Mouse (Mus musculus) midbrain, postnatal 0 days (tissue): ENCODE results near the gene Ppat. TPM values are rescaled to one million over a fixed set of nuclear protein-coding genes. Genes with fewer than 3 reads are reported as not detected.

Source experiments
- ATAC-seq: fragments of 200-750 bp; cut with Nextera tagmentation; 2 replicates; pipeline ENCODE4 v1.8.0; 2017; ENCODE audit warnings: moderate number of reproducible peaks, mild to moderate bottlenecking, moderate TSS enrichment, moderate library complexity; ENCODE audit not compliant: low FRiP score
- DNase-seq: peaks from one replicate; pipeline ENCODE4 v3.0.0-alpha.2; 2015; ENCODE audit warnings: low spot score
- H3K27ac ChIP-seq: fragments of 300-500 bp; sonication (generic); 2 replicates; pipeline ENCODE4 v1.5.1; 2014; ENCODE audit warnings: low read depth, mild to moderate bottlenecking, low read length, mixed read lengths
- H3K27me3 ChIP-seq: fragments of 300-500 bp; sonication (generic); 2 replicates; pipeline ENCODE4 v1.6.1; 2014; ENCODE audit warnings: low read length, control low read depth, mixed read lengths; ENCODE audit not compliant: insufficient read depth
- H3K36me3 ChIP-seq: fragments of 300-500 bp; sonication (generic); 2 replicates; pipeline ENCODE4 v1.6.1; 2014; ENCODE audit warnings: low read length, control low read depth, mixed read lengths; ENCODE audit not compliant: insufficient read depth
- H3K4me1 ChIP-seq: fragments of 300-500 bp; sonication (generic); 2 replicates; pipeline ENCODE4 v1.6.1; 2014; ENCODE audit warnings: mild to moderate bottlenecking, control low read depth, antibody characterized with exemption, low read length, mixed read lengths; ENCODE audit not compliant: insufficient read depth
- H3K4me2 ChIP-seq: fragments of 300-500 bp; sonication (generic); 2 replicates; pipeline ENCODE4 v1.6.1; 2014; ENCODE audit warnings: low read depth, mild to moderate bottlenecking, low read length, mixed read lengths; ENCODE audit not compliant: poor library complexity, severe bottlenecking
- H3K4me3 ChIP-seq: fragments of 300-500 bp; sonication (generic); 2 replicates; pipeline ENCODE4 v1.5.1; 2014; ENCODE audit warnings: low read depth, mild to moderate bottlenecking, low read length, moderate library complexity
- H3K9ac ChIP-seq: fragments of 300-500 bp; sonication (generic); replicated peaks from 2 replicates; pipeline ENCODE4 v1.6.1; 2014; ENCODE audit warnings: mild to moderate bottlenecking, low read length, moderate library complexity, mixed read lengths; ENCODE audit not compliant: poor library complexity, severe bottlenecking
- H3K9me3 ChIP-seq: fragments of 300-500 bp; sonication (generic); 2 replicates; pipeline ENCODE4 v1.6.1; 2016; ENCODE audit warnings: low read length, control low read depth
- CTCF ChIP-seq: IDR thresholded peaks from 2 replicates; pipeline ENCODE4 v1.5.1; 2016; ENCODE audit warnings: antibody characterized with exemption, mild to moderate bottlenecking
- WGBS: fragments of 180-500 bp; shearing (Covaris S2); extraction: QIAGEN DNeasy Blood & Tissue Kit; methylation state at CpG from one replicate; pipeline ENCODE4 v1.1.7; 2014; 5-methylcytosine and 5-hydroxymethylcytosine counted together
- polyA plus RNA-seq: library from polyadenylated mRNA; unstranded; fragments of >200 nt; fragmentation: Nextera tagmentation; extraction: Ambion mirVana; gene quantifications from 2 replicates; pipeline ENCODE4 v1.2.1, GENCODE M21; 2015
- total RNA-seq: library from RNA; depleted of rRNA; stranded (reverse); fragments of >200 nt; gene quantifications from 2 replicates; pipeline ENCODE4 v1.2.3, GENCODE M21; 2014

Ppat gene
- total and polyA plus RNA-seq, 2 experiments from 2014 or later, result 8.2 to 14.0 TPM

- Histone ChIP-seq H3K27ac (peak overlapping the region; percentile 92), H3K9me3 (no peaks in the 10 kb centered on the region), H3K36me3 (no peaks in the 10 kb centered on the region), H3K9ac (peak overlapping the region; percentile 90), H3K4me1 (no peaks in the 10 kb centered on the region), H3K4me3 (peak overlapping the region; percentile 69), H3K27me3 (no peaks in the 10 kb centered on the region), H3K4me2 (peak overlapping the region; percentile 76)
- DNase-seq, result no peak
- ATAC-seq, result peak; percentile 27; the same call in 1 of the 2 replicates
- TF ChIP-seq CTCF, result no peak
- WGBS, result 29% methylated on average over 3 of the region's 3 CpGs
These were observed 45.3 kb downstream of the Ppat start for GRCm38 (mm10) chr5:76906155-76906499.

DNA sequence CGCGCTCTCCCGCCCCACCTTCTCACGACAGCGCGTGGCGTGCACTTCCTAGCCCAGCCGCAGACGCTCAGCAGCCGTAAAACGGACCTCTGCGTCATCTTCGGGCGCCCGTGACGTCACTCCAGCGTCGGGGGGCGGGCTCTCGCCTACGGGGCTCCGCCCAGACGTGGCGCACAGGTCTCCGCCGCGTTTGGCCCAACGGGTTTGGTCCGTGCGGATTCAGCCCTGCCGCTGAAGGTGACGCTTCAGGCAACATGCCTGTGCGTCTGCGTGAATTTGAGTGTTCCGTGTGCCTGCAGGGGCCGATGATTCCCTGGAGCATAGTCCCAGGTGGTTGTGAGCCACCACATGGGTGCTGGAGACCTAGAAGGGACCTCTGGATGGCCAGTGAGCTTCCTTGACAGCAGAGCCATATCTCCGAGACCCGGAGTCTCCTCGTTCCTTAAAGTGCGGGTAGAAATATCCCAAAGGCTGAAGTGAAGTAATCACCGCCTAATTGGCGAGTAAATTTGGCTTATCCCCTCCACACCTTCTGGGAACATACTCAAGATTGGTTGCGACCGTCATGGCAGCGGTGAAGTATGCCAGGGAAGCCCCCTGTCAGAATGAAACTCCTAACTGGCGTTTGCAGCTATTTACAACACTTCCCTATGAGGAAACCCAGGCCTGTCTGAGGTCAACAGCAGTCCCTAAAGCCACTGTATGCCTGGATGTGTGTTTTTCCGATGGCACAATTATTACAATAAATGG is 45.8 kb downstream of the Ppat start, which contains the start of gene Aasdh:
TSS of gene Aasdh (minus strand) at position 110 of the 750 bp plus-strand sequence.
- Histone ChIP-seq H3K9me3 (no peaks in the 10 kb centered on the region), H3K27me3 (no peaks in the 10 kb centered on the region), H3K4me2 (peak within 1 kb of the TSS; percentile 76), H3K27ac (peak within 1 kb of the TSS; percentile 92), H3K4me1 (no peaks in the 10 kb centered on the region), H3K9ac (peak within 1 kb of the TSS; percentile 90), H3K4me3 (peak within 1 kb of the TSS; percentile 69), H3K36me3 (no peaks in the 10 kb centered on the region)
- ATAC-seq (peak; percentile 98), DNase-seq (peak; percentile 97)
- peak; percentile 37 for TF ChIP-seq CTCF
- under 1% methylated on average over 46 of the region's 47 CpGs for WGBS

DNA sequence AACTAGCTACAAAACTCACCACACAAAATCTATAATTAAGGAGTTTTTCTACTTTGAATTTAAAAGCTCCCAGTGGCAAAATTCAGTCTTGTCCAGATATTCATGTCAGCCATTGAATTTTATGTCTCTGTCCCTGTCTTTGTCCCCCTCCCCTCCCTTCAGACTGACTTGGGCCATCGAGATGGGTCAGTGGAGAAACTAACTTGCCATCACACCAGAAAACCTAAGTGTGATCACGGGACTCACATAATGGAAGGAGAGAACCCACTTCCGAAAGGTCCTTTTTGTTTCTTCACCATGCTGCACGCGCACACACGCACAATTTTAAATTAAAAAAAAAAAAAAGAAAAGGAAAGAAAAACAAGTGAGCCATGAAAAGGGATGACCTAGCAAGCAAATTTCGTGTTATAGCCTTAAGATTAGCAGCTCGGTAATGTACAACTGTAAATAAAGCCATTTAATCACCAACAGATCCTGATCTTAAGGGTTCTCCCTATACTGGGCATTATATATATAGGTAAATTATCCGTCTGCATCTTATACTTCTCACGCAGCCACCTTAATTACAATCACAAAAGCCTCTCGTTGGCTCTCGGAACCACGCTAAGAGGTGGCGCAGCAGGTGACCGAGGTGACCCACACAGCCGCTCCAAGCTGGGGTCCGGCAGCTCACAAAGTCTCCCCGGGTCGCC is 46.5 kb downstream of the Ppat start:
- no peaks in the 10 kb centered on the region for H3K27me3 ChIP-seq
- no peaks in the 10 kb centered on the region for H3K9me3 ChIP-seq
- H3K27ac ChIP-seq, result peak overlapping the region; percentile 92
- ATAC-seq, result no peak
- peak overlapping the region; percentile 76 for H3K4me2 ChIP-seq
- no peak for TF ChIP-seq CTCF
- WGBS, result 1% methylated on average over 19 of the region's 19 CpGs
- no peaks in the 10 kb centered on the region for H3K4me1 ChIP-seq
- no peaks in the 10 kb centered on the region for H3K36me3 ChIP-seq
- H3K4me3 ChIP-seq, result peak overlapping the region; percentile 69
- peak; percentile 4 for DNase-seq
- H3K9ac ChIP-seq, result peak overlapping the region; percentile 90

DNA sequence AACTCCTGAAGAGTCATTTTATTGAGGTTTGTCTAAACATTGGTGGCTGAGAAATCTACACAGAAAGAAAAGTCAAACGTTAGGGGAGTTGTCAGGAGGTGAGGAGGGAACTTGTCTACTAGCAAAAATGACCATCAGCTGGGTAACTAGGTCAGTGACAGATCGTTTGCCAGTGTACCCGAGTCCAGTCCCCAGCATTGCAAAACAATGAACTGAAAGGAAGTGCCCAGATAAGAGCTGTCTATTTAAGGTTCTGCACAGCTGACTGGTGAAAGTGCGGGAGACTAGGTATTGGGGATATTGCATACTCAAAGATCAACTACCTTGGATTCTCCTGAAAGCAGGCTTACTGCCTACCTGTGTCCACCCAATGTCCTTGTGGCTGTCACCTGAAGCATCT is 49.2 kb downstream of the Ppat start:
- H3K4me1 ChIP-seq, result no peaks in the 10 kb centered on the region
- ATAC-seq, result no peak
- no peak overlapping the region for H3K4me2 ChIP-seq
- no peaks in the 10 kb centered on the region for H3K9me3 ChIP-seq
- no peak for TF ChIP-seq CTCF
- H3K4me3 ChIP-seq, result no peak overlapping the region
- DNase-seq, result no peak
- 87% methylated on average over 4 of the region's 4 CpGs for WGBS
- peaks cover 5% of the 10 kb centered on the region; the same call in 1 of the 2 replicates for H3K36me3 ChIP-seq
- no peak overlapping the region for H3K9ac ChIP-seq
- no peaks in the 10 kb centered on the region for H3K27me3 ChIP-seq
- no peak overlapping the region for H3K27ac ChIP-seq

GRCm38 (mm10) chr5:76893084-76893483 is 58.3 kb downstream of the Ppat start:
- no peak for TF ChIP-seq CTCF
- 92% methylated on average over 2 of the region's 2 CpGs for WGBS

GRCm38 (mm10) chr5:76892608-76893007 is 58.8 kb downstream of the Ppat start:
- Histone ChIP-seq H3K4me3 (no peak overlapping the region), H3K27ac (no peak overlapping the region), H3K9me3 (no peaks in the 10 kb centered on the region), H3K36me3 (peaks cover 16% of the 10 kb centered on the region; the same call in 1 of the 2 replicates), H3K4me1 (no peaks in the 10 kb centered on the region), H3K4me2 (no peak overlapping the region), H3K9ac (no peak overlapping the region), H3K27me3 (no peaks in the 10 kb centered on the region)
- TF ChIP-seq CTCF, result no peak
- ATAC-seq, result no peak
- 72% methylated on average over 2 of the region's 2 CpGs for WGBS
- no peak for DNase-seq

More at GRCm38 (mm10) chr5:76893084-76893483, 58.3 kb downstream of the Ppat start:
- Histone ChIP-seq H3K9me3 (no peaks in the 10 kb centered on the region), H3K9ac (no peak overlapping the region), H3K4me3 (no peak overlapping the region), H3K27ac (no peak overlapping the region), H3K36me3 (peaks cover 18% of the 10 kb centered on the region; the same call in 1 of the 2 replicates), H3K4me2 (no peak overlapping the region), H3K27me3 (no peaks in the 10 kb centered on the region), H3K4me1 (no peaks in the 10 kb centered on the region)
- ATAC-seq (no peak), DNase-seq (no peak)
